Mouse (Mus musculus) cerebellum, adult 2 months (tissue): ENCODE results near the gene Pde6g. TPM values are rescaled to one million over a fixed set of nuclear protein-coding genes. Genes with fewer than 3 reads are reported as not detected.
A peak's percentile ranks its signal among the peaks of the same experiment; 100 is the strongest.

Experiments
- DNase-seq, 2 experiments: peaks; one replicate each; pipeline ENCODE4 v3.0.0; 2021
- H3K27ac ChIP-seq: fragments of 200-500 bp; 2 replicates; pipeline ENCODE4 v1.5.1; 2012; ENCODE audit warnings: low read length, control low read depth, inconsistent platforms; ENCODE audit not compliant: insufficient read depth
- H3K27me3 ChIP-seq: fragments of 200-500 bp; 2 replicates; pipeline ENCODE4 v1.6.1; 2012; ENCODE audit warnings: inconsistent platforms, mild to moderate bottlenecking, low read length, moderate library complexity; ENCODE audit not compliant: control insufficient read depth, insufficient read depth
- H3K4me1 ChIP-seq: fragments of 200-500 bp; 2 replicates; pipeline ENCODE4 v1.6.1; 2011; ENCODE audit warnings: low read length; ENCODE audit not compliant: control insufficient read depth, insufficient read depth
- H3K4me3 ChIP-seq: fragments of 200-500 bp; replicated peaks from 2 replicates; pipeline ENCODE3; 2011; ENCODE audit warnings: mild to moderate bottlenecking, low read depth, low read length, control low read depth; ENCODE audit not compliant: insufficient read depth
- CTCF ChIP-seq: fragments of 200-500 bp; IDR thresholded peaks from 2 replicates; pipeline ENCODE4 v1.5.1; 2011; ENCODE audit warnings: low read depth, mild to moderate bottlenecking, control low read depth, low read length, moderate library complexity, borderline replicate concordance; ENCODE audit not compliant: insufficient read depth
- POLR2A ChIP-seq: fragments of 200-500 bp; IDR thresholded peaks from 2 replicates; pipeline ENCODE4 v1.6.1; 2011; ENCODE audit warnings: low read length, control low read depth, borderline replicate concordance; ENCODE audit not compliant: insufficient read depth
- WGBS: fragments of 180-500 bp; shearing (Covaris S2); methylation state at CpG from one replicate; pipeline ENCODE4 v1.1.7; 2018; 5-methylcytosine and 5-hydroxymethylcytosine counted together
- polyA plus RNA-seq: library from polyadenylated mRNA; depleted of rRNA; stranded (reverse); fragments of >200 nt; gene quantifications from 2 replicates; pipeline ENCODE4 v1.2.3, GENCODE M21; 2012

Pde6g gene
- polyA plus RNA-seq, 1 experiment, result 1.5 TPM

DNA sequence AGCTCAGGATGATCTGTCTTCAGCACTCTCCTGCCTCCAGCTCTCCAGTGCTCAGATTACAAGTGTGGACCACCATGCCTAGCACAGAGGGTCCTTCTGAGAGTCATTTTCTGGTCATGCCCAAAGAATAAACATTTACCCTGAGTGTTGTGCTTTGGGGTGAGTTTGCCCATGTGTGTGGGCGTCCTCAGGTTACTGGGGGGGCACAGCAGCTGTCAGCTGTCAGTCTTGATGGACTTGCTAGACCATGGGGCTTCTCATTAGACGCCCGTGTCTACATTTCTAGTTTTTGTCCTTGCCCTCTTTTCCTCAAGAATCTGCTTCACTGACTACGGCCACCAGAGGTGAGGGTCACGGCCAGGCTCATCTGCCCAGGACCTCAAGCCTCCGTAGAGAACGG, 6.1 kb downstream of the Pde6g start:
- DNase-seq, result no peak
- TF ChIP-seq CTCF, result no peak
- no peak for TF ChIP-seq POLR2A
- H3K27ac ChIP-seq, result no peak overlapping the region
- H3K27me3 ChIP-seq, result no peaks in the 10 kb centered on the region
- H3K4me3 ChIP-seq, result no peak overlapping the region
- H3K4me1 ChIP-seq, result no peaks in the 10 kb centered on the region
- WGBS, result 74% methylated on average over 7 of the region's 7 CpGs

GRCm38 (mm10) chr11:120445475-120445874, 7.8 kb downstream of the Pde6g start:
- DNase-seq, result no peak
- no peak overlapping the region for H3K4me3 ChIP-seq
- TF ChIP-seq CTCF (no peak), POLR2A (no peak)
- 78% methylated on average over 3 of the region's 3 CpGs for WGBS
- H3K27me3 ChIP-seq, result no peaks in the 10 kb centered on the region
- no peaks in the 10 kb centered on the region for H3K4me1 ChIP-seq
- H3K27ac ChIP-seq, result no peak overlapping the region

GRCm38 (mm10) chr11:120444106-120444505, 9.2 kb downstream of the Pde6g start:
- 68% methylated on average over 6 of the region's 6 CpGs for WGBS

GRCm38 (mm10) chr11:120442765-120443280, 10.5 kb downstream of the Pde6g start:
- no peak overlapping the region for H3K27ac ChIP-seq
- H3K4me1 ChIP-seq, result no peaks in the 10 kb centered on the region
- WGBS, result 81% methylated on average over 3 of the region's 3 CpGs
- H3K27me3 ChIP-seq, result no peaks in the 10 kb centered on the region
- H3K4me3 ChIP-seq, result no peak overlapping the region
- no peak for DNase-seq
- TF ChIP-seq CTCF, result no peak
- TF ChIP-seq POLR2A, result no peak

More at GRCm38 (mm10) chr11:120444106-120444505, 9.2 kb downstream of the Pde6g start:
- no peak for TF ChIP-seq CTCF
- no peak for DNase-seq
- H3K27me3 ChIP-seq, result no peaks in the 10 kb centered on the region
- H3K4me3 ChIP-seq, result no peak overlapping the region
- no peaks in the 10 kb centered on the region for H3K4me1 ChIP-seq
- H3K27ac ChIP-seq, result no peak overlapping the region

GRCm38 (mm10) chr11:120442344-120442743, 11.0 kb downstream of the Pde6g start, which contains the start of gene Tspan10:
Tspan10 (plus strand) TSS chr11:120442644.
- H3K4me3 ChIP-seq, result no peak within 1 kb of the TSS
- H3K4me1 ChIP-seq, result no peaks in the 10 kb centered on the region
- WGBS, result 84% methylated on average over 3 of the region's 3 CpGs
- no peak within 1 kb of the TSS for H3K27ac ChIP-seq
- TF ChIP-seq CTCF (no peak), POLR2A (no peak)
- no peaks in the 10 kb centered on the region for H3K27me3 ChIP-seq
- DNase-seq, result no peak

DNA sequence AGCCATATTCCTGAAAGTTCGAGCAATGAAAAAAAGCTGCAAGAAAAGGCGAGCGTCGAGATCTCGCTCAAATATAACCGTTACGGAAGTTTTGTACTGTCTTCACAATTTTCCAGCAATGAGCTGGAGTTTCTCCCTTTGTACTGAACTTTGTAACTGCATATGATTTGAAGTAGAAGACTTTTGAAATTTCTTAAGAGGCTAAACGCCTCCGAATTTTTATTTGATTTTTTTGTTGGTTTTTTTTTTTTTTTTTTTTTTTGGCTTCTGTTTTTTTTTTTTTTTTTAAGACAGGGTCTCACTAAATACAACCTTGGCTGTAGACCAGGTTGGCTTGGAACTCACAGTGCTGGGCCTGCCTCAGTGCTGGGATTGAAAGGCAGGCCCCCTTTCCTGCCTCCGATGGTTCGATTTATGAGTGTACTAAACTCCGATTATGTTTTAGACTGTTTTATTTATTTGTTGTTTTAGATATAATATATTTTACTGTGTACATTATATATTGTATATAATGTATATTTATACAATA, 15.4 kb downstream of the Pde6g start:
- DNase-seq, result no peak
- Histone ChIP-seq H3K4me1 (no peaks in the 10 kb centered on the region; the same call in 1 of the 2 replicates), H3K4me3 (peak overlapping the region; percentile 83), H3K27ac (no peak overlapping the region), H3K27me3 (no peaks in the 10 kb centered on the region)
- TF ChIP-seq POLR2A, result no peak
- no peak for TF ChIP-seq CTCF
- 20% methylated on average over 12 of the region's 12 CpGs for WGBS

GRCm38 (mm10) chr11:120437152-120437856, 16.0 kb downstream of the Pde6g start, which contains the start of gene Nploc4:
Nploc4 (minus strand) TSS chr11:120437708.
- under 1% methylated on average over 75 of the region's 77 CpGs for WGBS
- TF ChIP-seq CTCF (no peak), POLR2A (peak; percentile 62)
- peak within 1 kb of the TSS; percentile 83 for H3K4me3 ChIP-seq
- peak; percentile 86 to 93 for DNase-seq
- H3K27ac ChIP-seq, result peak within 1 kb of the TSS; percentile 51
- H3K4me1 ChIP-seq, result no peaks in the 10 kb centered on the region; the same call in 1 of the 2 replicates
- no peaks in the 10 kb centered on the region for H3K27me3 ChIP-seq

DNA sequence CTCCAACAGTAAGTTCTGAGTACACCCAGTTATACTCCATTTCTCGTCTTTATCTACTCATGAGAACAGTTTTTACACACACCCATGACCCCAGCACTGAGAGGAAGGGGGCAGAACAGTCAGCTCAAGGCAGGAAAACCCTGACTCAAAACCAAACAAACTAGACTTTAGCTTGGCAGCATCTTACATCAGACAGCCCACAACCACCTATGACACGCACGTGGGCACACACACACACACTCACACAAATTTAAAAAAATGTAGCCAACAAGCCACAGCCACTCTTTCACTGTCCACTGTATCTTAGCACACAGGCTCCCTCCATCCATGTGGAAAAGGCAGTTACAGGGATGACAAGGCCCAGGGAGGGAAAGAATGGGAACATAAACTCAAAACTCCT, 26.6 kb downstream of the Pde6g start:
- WGBS, result 87% methylated on average over 3 of the region's 3 CpGs
- H3K4me1 ChIP-seq, result no peaks in the 10 kb centered on the region

More for the DNA sequence above, 26.6 kb downstream of the Pde6g start:
- Histone ChIP-seq H3K27ac (no peak overlapping the region), H3K27me3 (no peaks in the 10 kb centered on the region), H3K4me3 (no peak overlapping the region)
- TF ChIP-seq CTCF (no peak), POLR2A (no peak)
- no peak for DNase-seq
